Mouse (Mus musculus): ENCODE results near the gene Fnip2.

GRCm38 (mm10) chr3:79516099-79516920 lies 51.3 kb downstream of the Fnip2 start:
- TF ChIP-seq ZC3H11A (IDR thresholded peaks at IDR 0.05; ENCODE audit: borderline replicate concordance, low read depth, low read length) (no peak), ZNF384 (IDR thresholded peaks at IDR 0.05; ENCODE audit: low read depth, low read length) (no peak)
